ENCODE assay signal across 8 mouse cellular contexts in genomic region chr5:107874561-107875260, GRCm38 (mm10). TPM values are rescaled to one million over a fixed set of nuclear protein-coding genes. Genes with fewer than 3 reads are reported as not detected.
DNase-seq lines count a peak whose midpoint lies in the region; ATAC-seq and TF ChIP-seq lines count a peak whose summit lies in the region.

Evi5 (minus strand) TSS chr5:107875107.

- H3K9me3 ChIP-seq in hindbrain, embryonic 16.5 days (ENCODE audit: control insufficient read depth, low read length) = no peaks in the 10 kb centered on the region
- no peaks in the 10 kb centered on the region for H3K9me3 ChIP-seq in liver, embryonic 14.5 days (ENCODE audit: control insufficient read depth, low read length)

- no peak within 1 kb of the TSS for H3K4me3 ChIP-seq in hindbrain, embryonic 16.5 days (ENCODE audit: low read length)
- peak within 1 kb of the TSS; percentile 91 to 97 for H3K4me3 ChIP-seq in liver, embryonic 14.5 days (ENCODE audit: insufficient read depth in 1 of 2, low read depth in 2 of 2, low read length in 2 of 2)

- DNase-seq in layer of hippocampus, adult 18-20 months (ENCODE audit: low spot score in 2 of 2) = no peak
- no peak for DNase-seq in layer of hippocampus, adult 9-11 months
- no peak for DNase-seq in adrenal gland, postnatal 25 days
- DNase-seq in gastrocnemius, adult 18-20 months (ENCODE audit: low spot score) = no peak
- DNase-seq in liver, embryonic 14.5 days (ENCODE audit: low read depth in 3 of 3, low spot score in 3 of 3) = peak; percentile 79 to 85 (median 82)
- DNase-seq in thymus, adult 18-20 months = no peak
- no peak for DNase-seq in retina, postnatal 1 day

- TF ChIP-seq EP300 in liver, embryonic 14.5 days (IDR thresholded peaks at IDR 0.05; ENCODE audit: low read depth) = peak; percentile 56

- no peak within 1 kb of the TSS for H3K9ac ChIP-seq in hindbrain, embryonic 16.5 days (ENCODE audit: low read depth, low read length)
- H3K9ac ChIP-seq in liver, embryonic 14.5 days (replicated peaks) = peak within 1 kb of the TSS; percentile 89

- no peak within 1 kb of the TSS for H3K4me2 ChIP-seq in hindbrain, embryonic 16.5 days (ENCODE audit: low read length)
- H3K4me2 ChIP-seq in liver, embryonic 14.5 days (ENCODE audit: low read depth) = peak within 1 kb of the TSS; percentile 75

- no peak within 1 kb of the TSS for H3K27ac ChIP-seq in hindbrain, embryonic 16.5 days (ENCODE audit: low read depth, low read length)
- peak within 1 kb of the TSS; percentile 100 for H3K27ac ChIP-seq in liver, embryonic 14.5 days

- no peaks in the 10 kb centered on the region for H3K4me1 ChIP-seq in hindbrain, embryonic 16.5 days (ENCODE audit: control insufficient read depth, insufficient read depth, low read depth, low read length)
- peaks cover 41 to 44% of the 10 kb centered on the region in 2 experiments for H3K4me1 ChIP-seq in liver, embryonic 14.5 days (replicated peaks; ENCODE audit: control insufficient read depth in 2 of 2, insufficient read depth in 2 of 2, low read length in 1 of 2)

- no peak for TF ChIP-seq CTCF in liver, embryonic 14.5 days (IDR thresholded peaks at IDR 0.05; ENCODE audit: low read depth)

- no peaks in the 10 kb centered on the region for H3K36me3 ChIP-seq in hindbrain, embryonic 16.5 days (ENCODE audit: control insufficient read depth, insufficient read depth, low read length)
- peaks cover 20% of the 10 kb centered on the region for H3K36me3 ChIP-seq in liver, embryonic 14.5 days (replicated peaks; ENCODE audit: control insufficient read depth, insufficient read depth, low read depth)

- no peaks in the 10 kb centered on the region for H3K27me3 ChIP-seq in hindbrain, embryonic 16.5 days (replicated peaks; ENCODE audit: control insufficient read depth, insufficient read depth, low read length)
- H3K27me3 ChIP-seq in liver, embryonic 14.5 days (ENCODE audit: control insufficient read depth, insufficient read depth, low read length) = no peaks in the 10 kb centered on the region

- WGBS in hindbrain, embryonic 16.5 days = 42% methylated on average over 4 of the region's 4 CpGs
- WGBS in liver, embryonic 14.5 days (ENCODE audit: insufficient replicate concordance) = 22% methylated on average over 4 of the region's 4 CpGs

- no peak for ATAC-seq in hindbrain, embryonic 16.5 days
- peak; percentile 86 for ATAC-seq in liver, embryonic 14.5 days (ENCODE audit: insufficient read depth)

RNA-seq across cellular contexts. Expression of gene Evi5, which starts in this region (rescaled TPM):
- total RNA-seq in layer of hippocampus, adult 18-20 months (2021) = 10 to 100 TPM; 62.7 to 65.5 TPM
- total RNA-seq in adrenal gland, postnatal 25 days (2021) = 63.0 TPM in 2 replicates
- total RNA-seq in gastrocnemius, adult 18-20 months (2021) = 10 to 100 TPM; 15.5 to 18.9 TPM
- polyA plus RNA-seq in hindbrain, embryonic 16.5 days (2015; fragmentation: Nextera tagmentation; extraction: Ambion mirVana) = 51.7 and 58.7 TPM in 2 replicates
- 18.1 and 22.7 TPM in 2 replicates for polyA plus RNA-seq in liver, embryonic 14.5 days (2012; rRNA removed)
- 41.4 and 42.9 TPM in 2 replicates for polyA plus RNA-seq in liver, embryonic 14.5 days (2014; fragmentation: Nextera tagmentation; extraction: Ambion mirVana)

Comparison
In these comparisons a context has a peak if more than half of its experiments do, and no peak if none do; other contexts are left out.
1. DNase-seq: peak in liver, embryonic 14.5 days (3 of 3); none in layer of hippocampus, adult 18-20 months (0 of 2), layer of hippocampus, adult 9-11 months (single experiment), adrenal gland, postnatal 25 days (single experiment), gastrocnemius, adult 18-20 months (single experiment), thymus, adult 18-20 months (0 of 2) and retina, postnatal 1 day (single experiment).